Mouse (Mus musculus) kidney, adult 2 months (tissue): ENCODE data around the gene Txndc16. TPM values are rescaled to one million over a fixed set of nuclear protein-coding genes. Genes with fewer than 3 reads are reported as not detected.
A peak's percentile ranks its signal among the peaks of the same experiment; 100 is the strongest.

ENCODE experiments used
- DNase-seq: peaks from one replicate; pipeline ENCODE4 v3.0.0; 2021
- H3K27ac ChIP-seq: fragments of 200-500 bp; 2 replicates; pipeline ENCODE4 v1.5.1; 2012; ENCODE audit warnings: low read depth, low read length, control low read depth, inconsistent platforms; ENCODE audit not compliant: insufficient read depth
- H3K27me3 ChIP-seq: fragments of 200-500 bp; replicated peaks from 2 replicates; pipeline ENCODE4 v1.6.1; 2012; ENCODE audit warnings: mild to moderate bottlenecking, moderate library complexity, low read length, inconsistent platforms; ENCODE audit not compliant: control insufficient read depth, insufficient read depth
- H3K36me3 ChIP-seq: fragments of 200-500 bp; 2 replicates; pipeline ENCODE4 v1.6.1; 2012; ENCODE audit warnings: mild to moderate bottlenecking, moderate library complexity, low read length, inconsistent platforms; ENCODE audit not compliant: control insufficient read depth, insufficient read depth
- H3K4me1 ChIP-seq: fragments of 200-500 bp; 2 replicates; pipeline ENCODE4 v1.6.1; 2011; ENCODE audit warnings: low read length; ENCODE audit not compliant: control insufficient read depth, insufficient read depth
- H3K4me3 ChIP-seq: fragments of 200-500 bp; 2 replicates; pipeline ENCODE4 v1.5.1; 2011; ENCODE audit warnings: mild to moderate bottlenecking, low read depth, low read length, control low read depth; ENCODE audit not compliant: insufficient read depth
- CTCF ChIP-seq: fragments of 200-500 bp; conservative IDR thresholded peaks from 2 replicates; pipeline ENCODE4 v1.5.1; 2011; ENCODE audit warnings: low read depth, mild to moderate bottlenecking, control low read depth, low read length, moderate library complexity, mixed read lengths; ENCODE audit not compliant: insufficient read depth, insufficient read length
- POLR2A ChIP-seq: fragments of 200-500 bp; IDR thresholded peaks from one replicate; pipeline ENCODE4 v1.6.1; 2011; ENCODE audit warnings: low read depth, low read length, control low read depth
- WGBS: fragments of 180-500 bp; shearing (Covaris S2); methylation state at CpG from one replicate; pipeline ENCODE4 v1.1.7; 2018; 5-methylcytosine and 5-hydroxymethylcytosine counted together
- polyA plus RNA-seq: library from polyadenylated mRNA; depleted of rRNA; stranded (reverse); fragments of >200 nt; gene quantifications from 2 replicates; pipeline ENCODE4 v1.2.3, GENCODE M21; 2012

Gene Txndc16
- polyA plus RNA-seq, 1 experiment: 6.6 TPM

DNA sequence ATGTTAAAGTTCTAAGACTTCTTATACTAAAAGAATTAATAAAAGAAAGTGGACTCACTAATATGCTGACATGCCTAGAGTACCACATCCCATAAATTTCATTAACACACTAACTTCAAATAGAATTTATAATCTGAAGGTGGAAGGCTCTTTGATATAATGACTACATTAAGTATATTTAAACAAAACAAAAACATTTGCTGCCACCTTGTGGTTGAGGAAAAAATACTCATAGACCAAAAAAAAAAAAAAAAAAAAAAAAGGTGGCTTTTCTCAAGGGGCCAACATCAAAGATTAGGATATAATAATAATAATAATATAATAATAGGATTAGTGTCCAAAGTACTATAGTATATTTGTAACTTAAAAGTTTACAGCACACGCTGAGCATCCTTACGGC, 66.9 kb downstream of the Txndc16 start:
- no peaks in the 10 kb centered on the region; the same call in 1 of the 2 replicates for H3K36me3 ChIP-seq
- 91% methylated on average over 2 of the region's 2 CpGs for WGBS
- no peaks in the 10 kb centered on the region for H3K27me3 ChIP-seq
- H3K4me1 ChIP-seq: no peaks in the 10 kb centered on the region
- TF ChIP-seq CTCF (no peak), POLR2A (no peak)
- no peak overlapping the region for H3K4me3 ChIP-seq
- DNase-seq: peak; percentile 12
- H3K27ac ChIP-seq: no peak overlapping the region

DNA sequence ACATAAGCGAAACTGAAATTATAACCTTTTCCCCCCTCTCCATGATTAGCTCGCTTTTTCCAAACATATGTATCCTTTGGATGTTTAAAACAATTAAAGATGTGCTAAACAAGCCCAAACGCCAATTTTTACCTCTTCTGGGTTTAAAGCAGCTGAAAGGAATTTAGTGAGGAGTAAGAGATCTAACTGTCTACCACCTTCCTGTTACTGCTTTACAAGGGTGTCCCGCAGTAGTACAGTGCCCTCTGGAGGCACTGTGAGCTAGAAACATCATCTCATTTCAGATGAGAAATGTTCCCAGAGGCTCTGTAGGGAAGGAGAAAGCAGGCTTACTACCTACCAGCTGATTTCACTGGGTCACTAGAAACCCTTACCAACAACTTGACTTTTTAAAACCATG, 77.6 kb downstream of the Txndc16 start:
- WGBS: 49% methylated on average over 4 of the region's 4 CpGs
- DNase-seq: peak; percentile 55
- Histone ChIP-seq H3K4me3 (no peak overlapping the region), H3K4me1 (no peaks in the 10 kb centered on the region), H3K27ac (no peak overlapping the region), H3K27me3 (no peaks in the 10 kb centered on the region), H3K36me3 (no peaks in the 10 kb centered on the region)
- TF ChIP-seq POLR2A (no peak), CTCF (peak; percentile 59)

DNA sequence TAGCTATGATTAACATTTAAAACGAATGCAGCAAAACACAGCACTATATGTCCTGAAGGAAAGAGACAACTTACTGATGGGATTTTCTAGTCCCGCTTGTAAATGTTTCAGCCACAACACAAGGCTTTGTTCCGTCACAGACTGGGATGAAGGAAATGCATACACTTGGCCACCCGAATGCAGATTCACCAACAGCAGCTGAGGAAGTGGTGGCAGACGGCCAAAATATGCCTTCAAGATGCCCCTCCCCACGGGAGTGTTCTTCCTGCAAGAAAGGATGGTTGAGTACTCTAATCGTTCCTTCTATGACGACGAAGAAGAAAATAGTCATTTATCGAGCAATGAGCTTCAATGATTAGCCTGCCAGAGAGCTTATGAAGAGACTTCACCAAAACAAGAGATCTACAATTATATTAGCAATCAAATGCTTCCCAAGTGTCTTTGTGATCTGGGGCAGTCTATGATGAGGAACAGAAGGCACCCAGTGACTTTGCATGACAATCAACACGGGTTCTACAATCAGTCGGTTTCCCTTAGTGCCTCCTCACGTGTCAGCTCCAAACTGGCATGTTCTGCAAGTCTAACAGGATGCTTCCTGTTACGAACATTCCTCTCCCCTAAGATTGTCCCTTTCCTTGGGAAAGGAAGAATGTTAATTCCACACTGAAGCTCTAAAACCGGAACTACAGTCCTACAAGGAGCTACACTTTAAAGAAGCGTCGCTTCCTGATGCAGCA, 79.6 kb downstream of the Txndc16 start:
- TF ChIP-seq POLR2A (no peak), CTCF (no peak)
- no peak overlapping the region for H3K4me3 ChIP-seq
- H3K4me1 ChIP-seq: no peaks in the 10 kb centered on the region
- DNase-seq: peak; percentile 7
- H3K27me3 ChIP-seq: no peaks in the 10 kb centered on the region
- no peak overlapping the region for H3K27ac ChIP-seq
- 64% methylated on average over 17 of the region's 17 CpGs for WGBS
- no peaks in the 10 kb centered on the region for H3K36me3 ChIP-seq

DNA sequence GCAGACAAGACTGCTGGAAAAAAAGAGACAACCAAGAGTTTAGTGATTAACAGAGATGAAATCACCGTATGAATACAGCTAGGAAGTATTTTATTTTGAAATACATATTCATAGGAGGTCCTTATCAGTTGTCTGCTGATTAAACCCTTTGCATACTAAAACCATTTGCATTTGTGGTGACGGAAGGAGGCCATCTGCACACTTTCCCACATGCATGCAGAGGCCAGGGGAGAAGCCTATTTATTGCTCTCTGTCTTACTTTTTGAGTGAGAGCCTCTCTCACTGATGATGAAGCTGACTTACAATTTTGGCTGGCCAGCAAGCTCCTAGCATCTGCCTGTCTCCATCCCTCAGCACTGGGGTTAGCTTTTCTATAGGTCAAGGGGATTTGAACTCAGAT, 84.2 kb downstream of the Txndc16 start:
- Histone ChIP-seq H3K4me1 (no peaks in the 10 kb centered on the region), H3K36me3 (no peaks in the 10 kb centered on the region), H3K27ac (no peak overlapping the region), H3K27me3 (no peaks in the 10 kb centered on the region), H3K4me3 (no peak overlapping the region)
- no peak for DNase-seq
- 76% methylated on average over 2 of the region's 2 CpGs for WGBS
- TF ChIP-seq POLR2A: no peak
- no peak for TF ChIP-seq CTCF

DNA sequence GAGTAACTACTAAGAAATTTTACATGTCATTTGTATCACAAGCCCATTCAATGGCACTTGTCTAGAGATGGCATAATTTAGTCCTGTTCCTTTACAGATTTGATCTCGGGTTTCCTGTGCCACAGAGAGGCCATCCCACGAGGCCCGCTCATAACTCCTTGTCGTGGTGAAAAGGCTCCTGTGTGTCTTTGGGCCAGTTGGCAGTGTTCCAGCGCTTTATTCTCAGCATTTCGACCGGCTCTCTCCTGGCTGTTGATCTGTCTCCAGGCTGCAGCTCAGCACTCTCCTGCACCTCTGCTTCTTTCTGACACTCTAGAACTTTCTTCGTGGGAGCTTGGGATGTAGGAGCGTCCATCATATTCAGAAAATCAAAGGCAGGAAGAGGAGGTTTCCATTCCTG, 84.6 kb downstream of the Txndc16 start:
- DNase-seq: peak; percentile 26
- Histone ChIP-seq H3K27me3 (no peaks in the 10 kb centered on the region), H3K27ac (no peak overlapping the region), H3K4me1 (no peaks in the 10 kb centered on the region), H3K36me3 (no peaks in the 10 kb centered on the region), H3K4me3 (no peak overlapping the region)
- 38% methylated on average over 9 of the region's 9 CpGs for WGBS
- TF ChIP-seq CTCF: no peak
- no peak for TF ChIP-seq POLR2A

DNA sequence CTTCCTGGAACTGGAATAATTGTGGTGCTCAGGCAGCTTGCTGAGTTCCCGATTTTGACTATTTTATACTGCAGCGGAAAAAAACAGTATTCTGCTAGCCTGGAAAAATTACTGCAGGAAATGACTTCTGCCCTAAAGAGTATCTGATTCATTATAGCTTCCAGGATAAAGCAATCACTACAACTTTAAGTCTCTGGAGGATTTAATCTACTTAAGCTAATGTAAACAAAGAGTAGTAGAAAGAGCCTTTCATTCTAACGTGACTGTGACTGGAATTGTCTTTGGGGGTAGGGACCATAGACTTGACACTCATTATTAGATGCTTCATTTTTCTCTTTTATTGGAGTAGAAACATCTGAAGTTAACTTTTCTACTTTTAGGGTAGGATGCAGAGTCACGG, 101.8 kb downstream of the Txndc16 start:
- H3K4me1 ChIP-seq: no peaks in the 10 kb centered on the region
- no peaks in the 10 kb centered on the region; the same call in 1 of the 2 replicates for H3K27me3 ChIP-seq
- TF ChIP-seq POLR2A (no peak), CTCF (no peak)
- H3K36me3 ChIP-seq: no peaks in the 10 kb centered on the region
- peak; percentile 5 for DNase-seq
- WGBS: 43% methylated on average over 4 of the region's 4 CpGs
- no peak overlapping the region for H3K4me3 ChIP-seq
- H3K27ac ChIP-seq: no peak overlapping the region

DNA sequence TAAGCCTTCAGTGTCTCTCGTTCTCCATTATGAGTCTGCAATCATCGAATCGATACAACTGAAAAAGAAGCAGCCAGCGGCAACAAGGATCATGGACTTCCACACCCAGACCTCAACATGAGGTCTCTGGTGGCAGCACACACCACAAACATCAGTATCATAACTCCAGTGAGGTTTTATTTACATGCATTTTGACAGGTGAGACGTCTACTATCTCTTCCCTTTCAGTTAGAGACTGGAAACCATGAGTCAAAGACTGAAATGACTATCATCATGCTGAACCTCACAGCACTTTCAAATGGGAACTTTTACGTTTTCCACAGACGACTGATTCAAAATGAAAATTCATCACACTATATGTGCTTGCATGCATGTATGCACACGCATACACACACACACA, 117.9 kb downstream of the Txndc16 start:
- Histone ChIP-seq H3K27ac (no peak overlapping the region), H3K4me3 (no peak overlapping the region), H3K27me3 (no peaks in the 10 kb centered on the region), H3K36me3 (no peaks in the 10 kb centered on the region), H3K4me1 (no peaks in the 10 kb centered on the region)
- DNase-seq: no peak
- 92% methylated on average over 8 of the region's 8 CpGs for WGBS
- TF ChIP-seq POLR2A (no peak), CTCF (no peak)
